Mouse (Mus musculus): ENCODE measurements around the gene Kcnj15.

- TF ChIP-seq POLR2AphosphoS5 (IDR thresholded peaks at IDR 0.05; ENCODE audit: insufficient replicate concordance, low read depth, low read length) (no peak), CTCF (IDR thresholded peaks at IDR 0.05; ENCODE audit: low read depth, low read length) (no peak), GATA1 (IDR thresholded peaks at IDR 0.05; ENCODE audit: borderline replicate concordance, low read length) (no peak)
Observed at GRCm38 (mm10) chr16:95285043-95285442, 27.7 kb downstream of the Kcnj15 start.
